Mouse (Mus musculus) adrenal gland, postnatal 25 days (tissue): ENCODE data around the gene Olfr692. TPM values are rescaled to one million over a fixed set of nuclear protein-coding genes. Genes with fewer than 3 reads are reported as not detected.
A peak's percentile ranks its signal among the peaks of the same experiment; 100 is the strongest.

Experiments
- DNase-seq: peaks from one replicate; pipeline ENCODE4 v3.0.0; 2021; ENCODE audit warnings: mixed read lengths
- total RNA-seq: library from RNA; stranded (reverse); gene quantifications from 2 replicates; pipeline ENCODE4 v1.2.3, GENCODE M21; 2021

The Olfr692 gene
- total RNA-seq, 1 experiment from 2014 or later, result not detected

DNA sequence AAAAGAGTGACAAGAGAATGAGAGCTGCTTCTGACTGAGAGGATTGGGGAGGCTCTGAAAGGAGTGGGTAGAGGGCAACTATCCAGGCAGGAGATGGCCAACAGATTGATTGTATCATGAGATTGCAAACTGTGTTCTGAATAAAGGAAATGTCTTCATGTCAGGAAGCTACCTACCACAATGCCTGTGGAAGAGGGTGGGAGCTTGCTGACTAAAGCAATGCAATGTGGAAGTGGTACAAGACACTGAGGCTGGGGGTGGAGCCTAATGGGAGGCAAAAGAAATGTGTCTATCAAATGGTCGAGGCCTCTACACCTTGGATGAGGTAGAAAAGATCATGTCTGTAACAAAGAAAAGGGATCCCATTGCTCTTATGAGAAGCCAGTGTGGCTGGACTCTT, 38.3 kb downstream of the Olfr692 start:
- DNase-seq, result no peak

DNA sequence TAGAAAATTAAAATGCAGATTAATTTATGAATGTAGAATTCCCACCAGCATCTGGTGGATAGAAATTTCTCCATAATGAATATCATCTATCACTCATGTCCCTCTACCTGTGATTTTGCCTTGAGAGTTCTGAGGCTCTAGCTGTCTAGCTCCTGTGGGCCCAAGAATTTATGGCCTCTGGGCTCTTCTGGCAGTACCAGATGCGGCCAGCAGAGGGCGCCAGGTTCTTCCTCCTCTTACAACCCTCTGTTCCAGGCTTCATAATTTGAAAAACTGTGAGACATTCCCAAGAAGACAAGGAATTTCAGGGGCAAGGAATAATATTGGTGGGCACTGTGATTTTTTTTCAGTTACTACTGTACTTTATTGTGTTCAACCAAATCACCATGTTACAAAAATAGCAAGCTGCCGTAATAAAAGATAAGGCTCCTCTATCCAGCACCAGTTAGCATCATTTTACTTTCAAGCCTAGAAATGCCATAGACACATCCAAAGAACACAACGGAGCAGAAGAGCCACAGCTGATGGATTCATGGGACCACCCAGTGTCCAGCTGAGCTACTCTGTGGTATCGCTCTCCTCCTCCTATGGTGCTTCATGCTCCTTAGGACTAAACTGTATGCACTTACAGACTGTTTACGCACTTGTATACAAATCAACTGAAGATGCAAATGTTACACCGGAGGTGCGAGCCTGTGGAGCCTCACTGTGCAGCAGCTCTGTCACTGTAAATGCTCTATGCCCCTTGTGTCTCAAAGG, 44.0 kb downstream of the Olfr692 start:
- DNase-seq, result peak; percentile 81

DNA sequence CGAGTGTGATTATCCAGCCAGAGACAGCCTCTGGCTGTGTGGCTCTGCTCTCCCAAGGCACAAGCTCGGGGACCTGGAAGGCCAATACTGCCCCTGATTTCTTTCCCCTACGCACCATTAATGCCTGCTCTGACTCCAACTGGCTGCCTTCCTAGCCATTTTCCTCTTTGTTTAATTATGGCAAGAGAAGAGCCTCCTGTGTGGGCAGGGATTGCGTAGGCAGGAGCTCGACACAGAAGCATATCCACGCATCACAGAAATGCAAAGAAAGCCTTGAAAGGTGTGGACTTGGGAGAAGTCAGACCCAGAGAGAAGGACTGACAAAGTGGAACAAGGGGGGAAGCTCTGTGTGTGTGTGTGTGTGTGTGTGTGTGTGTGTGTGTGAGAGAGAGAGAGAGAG, 46.4 kb downstream of the Olfr692 start:
- no peak for DNase-seq

DNA sequence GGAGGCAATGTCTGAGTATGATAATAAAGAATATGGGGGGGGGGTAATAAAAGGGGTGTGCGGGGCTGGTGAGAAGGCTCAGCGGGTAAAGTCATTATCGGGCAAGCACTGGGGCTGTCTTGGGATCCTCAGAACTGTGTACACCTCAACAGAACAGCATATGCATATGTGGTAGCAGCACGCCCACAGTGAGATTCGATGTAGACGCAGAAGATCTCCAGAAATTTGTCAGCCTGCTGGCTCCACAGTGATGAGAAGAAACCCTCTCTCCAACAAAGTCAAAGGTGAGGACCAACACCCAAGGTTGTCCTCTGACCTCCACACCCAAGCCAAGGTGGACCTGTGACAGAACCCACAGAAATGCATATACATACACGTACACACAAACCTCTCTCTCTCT, 48.5 kb downstream of the Olfr692 start:
- no peak for DNase-seq

DNA sequence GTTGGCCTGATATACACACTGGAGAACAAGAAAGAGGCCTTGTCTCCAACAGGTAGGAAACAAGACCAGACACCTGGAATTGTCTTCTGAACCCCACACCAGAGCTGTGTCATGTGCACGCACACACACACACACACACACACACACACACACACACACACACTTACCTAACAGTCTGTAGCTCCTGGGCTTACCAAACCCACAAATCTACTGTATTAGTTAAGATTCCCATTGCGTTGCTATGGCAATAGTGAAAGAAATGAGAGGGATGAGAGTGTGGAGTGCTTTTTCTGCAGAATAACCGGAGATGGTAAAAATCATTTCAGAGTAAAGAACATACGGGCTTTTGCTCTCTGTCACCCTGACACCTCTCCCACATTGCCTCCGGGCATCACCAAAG, 50.1 kb downstream of the Olfr692 start:
- DNase-seq, result no peak

Other genes starting within 250 kb of the Olfr692 start
- gene Olfr683, start 221.2 kb upstream of the Olfr692 start, total RNA-seq, result not detected in 2 replicates
- not detected in 2 replicates for gene Olfr684, start 204.6 kb upstream of the Olfr692 start, total RNA-seq
- not detected in 2 replicates for gene Olfr685, start 182.2 kb upstream of the Olfr692 start, total RNA-seq
- not detected in 2 replicates for gene Olfr686, start 160.7 kb upstream of the Olfr692 start, total RNA-seq
- not detected in 2 replicates for gene Olfr688, start 80.1 kb upstream of the Olfr692 start, total RNA-seq
- not detected in 2 replicates for gene Olfr689, start 57.1 kb upstream of the Olfr692 start, total RNA-seq
- gene Olfr690, start 34.1 kb upstream of the Olfr692 start, total RNA-seq, result not detected in 2 replicates
- not detected in 2 replicates for gene Olfr691, start 26.0 kb upstream of the Olfr692 start, total RNA-seq
- gene Gm5901, start 6.8 kb downstream of the Olfr692 start, total RNA-seq, result not detected in 2 replicates
- gene Fam160a2, start 31.8 kb downstream of the Olfr692 start, total RNA-seq, result 33.2 and 33.3 TPM in 2 replicates
- gene Cnga4, start 36.3 kb downstream of the Olfr692 start, total RNA-seq, result not detected in 2 replicates
- gene Cckbr, start 57.5 kb downstream of the Olfr692 start, total RNA-seq, result not detected in 2 replicates
- 77.1 and 96.1 TPM in 2 replicates for gene Cavin3, start 114.1 kb downstream of the Olfr692 start, total RNA-seq
- 48.2 and 49.1 TPM in 2 replicates for gene Smpd1, start 186.1 kb downstream of the Olfr692 start, total RNA-seq
- gene Apbb1, start 213.4 kb downstream of the Olfr692 start, total RNA-seq, result 13.6 and 15.0 TPM in 2 replicates
- 0.21 and 22.0 TPM in 2 replicates for gene Hpx, start 231.9 kb downstream of the Olfr692 start, total RNA-seq